Mouse (Mus musculus) left cerebral cortex, adult 8-10 months (tissue): ENCODE measurements around the gene Adam17. TPM values are rescaled to one million over a fixed set of nuclear protein-coding genes. Genes with fewer than 3 reads are reported as not detected.

Experiments
- DNase-seq, 2 experiments: peaks; one replicate each; pipeline ENCODE4 v3.0.0; 2022; ENCODE audit warnings: low spot score in 2 of 2
- total RNA-seq, 4 experiments: library from RNA; stranded (reverse); gene quantifications; 2 replicates each; pipeline ENCODE4 v1.2.4; 2022

Adam17 gene
- total RNA-seq, 4 experiments from 2014 or later = 14.5 to 18.1 (median 16.6) TPM

- DNase-seq = no peak
Observed at GRCm38 (mm10) chr12:21362686-21363085, 10.7 kb downstream of the Adam17 start.

GRCm38 (mm10) chr12:21353681-21354080, 19.8 kb downstream of the Adam17 start:
- no peak for DNase-seq

GRCm38 (mm10) chr12:21350113-21350876, 23.1 kb downstream of the Adam17 start:
- DNase-seq = no peak

GRCm38 (mm10) chr12:21346972-21347371, 26.5 kb downstream of the Adam17 start:
- no peak for DNase-seq

GRCm38 (mm10) chr12:21340674-21341073, 32.8 kb downstream of the Adam17 start:
- DNase-seq = no peak

GRCm38 (mm10) chr12:21337171-21337570, 36.3 kb downstream of the Adam17 start:
- no peak for DNase-seq

- no peak for DNase-seq
Observed at GRCm38 (mm10) chr12:21335869-21336268, 37.6 kb downstream of the Adam17 start.

GRCm38 (mm10) chr12:21333766-21334165, 39.7 kb downstream of the Adam17 start:
- no peak for DNase-seq

GRCm38 (mm10) chr12:21333021-21333420, 40.4 kb downstream of the Adam17 start:
- DNase-seq = no peak

GRCm38 (mm10) chr12:21331711-21332110, 41.7 kb downstream of the Adam17 start:
- no peak for DNase-seq

GRCm38 (mm10) chr12:21330961-21331576, 42.4 kb downstream of the Adam17 start:
- peak in 1 of 2 experiments; percentile 68 for DNase-seq

- DNase-seq = no peak
Observed at GRCm38 (mm10) chr12:21329661-21330400, 43.6 kb downstream of the Adam17 start.

- DNase-seq = no peak
Observed at GRCm38 (mm10) chr12:21326325-21326724, 47.1 kb downstream of the Adam17 start.

GRCm38 (mm10) chr12:21325266-21325665, 48.2 kb downstream of the Adam17 start:
- no peak for DNase-seq

GRCm38 (mm10) chr12:21324101-21324500, 49.3 kb downstream of the Adam17 start:
- no peak for DNase-seq

- DNase-seq = no peak
Observed at GRCm38 (mm10) chr12:21322856-21323255, 50.6 kb downstream of the Adam17 start.

GRCm38 (mm10) chr12:21322296-21322695, 51.1 kb downstream of the Adam17 start:
- no peak for DNase-seq

GRCm38 (mm10) chr12:21321170-21321569, 52.3 kb downstream of the Adam17 start:
- DNase-seq = no peak

GRCm38 (mm10) chr12:21320317-21320716, 53.1 kb downstream of the Adam17 start:
- DNase-seq = no peak

GRCm38 (mm10) chr12:21318143-21318895, 55.1 kb downstream of the Adam17 start:
- peak in 1 of 2 experiments; percentile 30 for DNase-seq

GRCm38 (mm10) chr12:21316869-21317265, 56.6 kb downstream of the Adam17 start:
- no peak for DNase-seq
